Mouse (Mus musculus) forebrain, embryonic 10.5 days (tissue): ENCODE measurements at regions not wholly inside any gene's neighbourhood (a gene's known extent, or its start where the extent isn't known, plus 50 kb on each side); places are given as distances from the start of the nearest gene placed in this dataset.

Experiments used
- DNase-seq: peaks from one replicate; pipeline ENCODE4 v3.0.0-alpha.2; 2017; ENCODE audit warnings: low spot score; ENCODE audit errors: extremely low spot score
- H3K27ac ChIP-seq: fragments of 300-500 bp; sonication (generic); 2 replicates; pipeline ENCODE4 v1.5.1; 2016; ENCODE audit warnings: mild to moderate bottlenecking
- H3K27me3 ChIP-seq: fragments of 300-500 bp; sonication (generic); 2 replicates; pipeline ENCODE4 v1.6.1; 2016; ENCODE audit warnings: mild to moderate bottlenecking; ENCODE audit not compliant: poor library complexity, severe bottlenecking
- H3K36me3 ChIP-seq: fragments of 300-500 bp; sonication (generic); replicated peaks from 2 replicates; pipeline ENCODE4 v1.6.1; 2016; ENCODE audit warnings: mild to moderate bottlenecking, moderate library complexity
- H3K4me1 ChIP-seq: fragments of 300-500 bp; sonication (generic); 2 replicates; pipeline ENCODE4 v1.6.1; 2016
- H3K4me3 ChIP-seq: fragments of 300-500 bp; sonication (generic); 2 replicates; pipeline ENCODE4 v1.5.1; 2016; ENCODE audit warnings: mild to moderate bottlenecking, moderate library complexity
- H3K9me3 ChIP-seq: fragments of 300-500 bp; sonication (generic); 2 replicates; pipeline ENCODE4 v1.6.1; 2016; ENCODE audit warnings: mild to moderate bottlenecking, moderate library complexity
- WGBS: fragments of 180-500 bp; shearing (Covaris S2); methylation state at CpG from one replicate; pipeline ENCODE4 v1.1.7; 2016; 5-methylcytosine and 5-hydroxymethylcytosine counted together

- Histone ChIP-seq H3K36me3 (no peaks in the 10 kb centered on the region), H3K4me3 (no peak overlapping the region), H3K9me3 (no peaks in the 10 kb centered on the region), H3K27me3 (no peaks in the 10 kb centered on the region; the same call in 1 of the 2 replicates), H3K4me1 (no peaks in the 10 kb centered on the region), H3K27ac (no peak overlapping the region)
- no peak for DNase-seq
- WGBS, result 53% methylated on average over 13 of the region's 13 CpGs
Observed at GRCm38 (mm10) chr5:35176112-35176848, 70.7 kb upstream of the Lrpap1 start.

- no peak for DNase-seq
- Histone ChIP-seq H3K36me3 (no peaks in the 10 kb centered on the region), H3K27me3 (no peaks in the 10 kb centered on the region; the same call in 1 of the 2 replicates), H3K9me3 (no peaks in the 10 kb centered on the region), H3K27ac (no peak overlapping the region), H3K4me3 (no peak overlapping the region), H3K4me1 (no peaks in the 10 kb centered on the region)
- 92% methylated on average over 4 of the region's 4 CpGs for WGBS
Observed at GRCm38 (mm10) chr5:35174318-35174717, 68.8 kb upstream of the Lrpap1 start.

- Histone ChIP-seq H3K27me3 (no peaks in the 10 kb centered on the region), H3K36me3 (no peaks in the 10 kb centered on the region), H3K27ac (no peak overlapping the region), H3K4me3 (no peak overlapping the region), H3K9me3 (no peaks in the 10 kb centered on the region; the same call in 1 of the 2 replicates), H3K4me1 (no peaks in the 10 kb centered on the region)
- 87% methylated on average over 3 of the region's 3 CpGs for WGBS
- no peak for DNase-seq
Observed at GRCm38 (mm10) chr5:35171336-35171735, 65.8 kb upstream of the Lrpap1 start.

- DNase-seq, result no peak
- H3K27me3 ChIP-seq, result no peaks in the 10 kb centered on the region
- WGBS, result 89% methylated on average over 11 of the region's 11 CpGs
- no peaks in the 10 kb centered on the region; the same call in 1 of the 2 replicates for H3K9me3 ChIP-seq
- H3K4me1 ChIP-seq, result no peaks in the 10 kb centered on the region
- H3K36me3 ChIP-seq, result no peaks in the 10 kb centered on the region
- H3K4me3 ChIP-seq, result no peak overlapping the region
- H3K27ac ChIP-seq, result no peak overlapping the region
Observed at GRCm38 (mm10) chr5:35170369-35171130, 65.0 kb upstream of the Lrpap1 start.

- H3K4me1 ChIP-seq, result no peaks in the 10 kb centered on the region
- no peaks in the 10 kb centered on the region for H3K27me3 ChIP-seq
- no peak overlapping the region for H3K4me3 ChIP-seq
- 85% methylated on average over 7 of the region's 7 CpGs for WGBS
- H3K9me3 ChIP-seq, result no peaks in the 10 kb centered on the region; the same call in 1 of the 2 replicates
- DNase-seq, result no peak
- no peaks in the 10 kb centered on the region for H3K36me3 ChIP-seq
- no peak overlapping the region for H3K27ac ChIP-seq
Observed at GRCm38 (mm10) chr5:35169614-35170293, 64.2 kb upstream of the Lrpap1 start.

- Histone ChIP-seq H3K36me3 (no peaks in the 10 kb centered on the region), H3K27me3 (no peaks in the 10 kb centered on the region), H3K27ac (no peak overlapping the region), H3K4me3 (no peak overlapping the region), H3K9me3 (no peaks in the 10 kb centered on the region; the same call in 1 of the 2 replicates), H3K4me1 (no peaks in the 10 kb centered on the region)
- WGBS, result 82% methylated on average over 5 of the region's 5 CpGs
- DNase-seq, result no peak
Observed at GRCm38 (mm10) chr5:35168853-35169252, 63.3 kb upstream of the Lrpap1 start.

- WGBS, result 91% methylated on average over 6 of the region's 6 CpGs
- Histone ChIP-seq H3K36me3 (no peaks in the 10 kb centered on the region), H3K9me3 (no peaks in the 10 kb centered on the region; the same call in 1 of the 2 replicates), H3K4me3 (no peak overlapping the region), H3K27me3 (no peaks in the 10 kb centered on the region), H3K27ac (no peak overlapping the region), H3K4me1 (no peaks in the 10 kb centered on the region)
- DNase-seq, result no peak
Observed at GRCm38 (mm10) chr5:35168369-35168768, 62.8 kb upstream of the Lrpap1 start.

- no peaks in the 10 kb centered on the region for H3K36me3 ChIP-seq
- no peaks in the 10 kb centered on the region for H3K27me3 ChIP-seq
- H3K9me3 ChIP-seq, result no peaks in the 10 kb centered on the region; the same call in 1 of the 2 replicates
- H3K4me3 ChIP-seq, result no peak overlapping the region
- H3K4me1 ChIP-seq, result peaks cover 4% of the 10 kb centered on the region; the same call in 1 of the 2 replicates
- no peak for DNase-seq
- WGBS, result 89% methylated on average over 8 of the region's 8 CpGs
- no peak overlapping the region for H3K27ac ChIP-seq
Observed at GRCm38 (mm10) chr5:35165993-35166392, 60.4 kb upstream of the Lrpap1 start.

- Histone ChIP-seq H3K27ac (no peak overlapping the region), H3K4me3 (no peak overlapping the region), H3K9me3 (no peaks in the 10 kb centered on the region; the same call in 1 of the 2 replicates), H3K27me3 (no peaks in the 10 kb centered on the region), H3K36me3 (no peaks in the 10 kb centered on the region), H3K4me1 (peaks cover 5% of the 10 kb centered on the region; the same call in 1 of the 2 replicates)
- WGBS, result 77% methylated on average over 2 of the region's 2 CpGs
- no peak for DNase-seq
Observed at GRCm38 (mm10) chr5:35165459-35165858, 59.9 kb upstream of the Lrpap1 start.

GRCm38 (mm10) chr5:35162607-35163006 is 57.0 kb upstream of the Lrpap1 start:
- DNase-seq, result no peak
- H3K27ac ChIP-seq, result no peak overlapping the region
- no peaks in the 10 kb centered on the region; the same call in 1 of the 2 replicates for H3K9me3 ChIP-seq
- no peaks in the 10 kb centered on the region for H3K36me3 ChIP-seq
- H3K4me1 ChIP-seq, result peaks cover 26% of the 10 kb centered on the region
- WGBS, result 91% methylated on average over 4 of the region's 4 CpGs
- no peaks in the 10 kb centered on the region for H3K27me3 ChIP-seq
- no peak overlapping the region for H3K4me3 ChIP-seq

- no peak for DNase-seq
- no peak overlapping the region for H3K4me3 ChIP-seq
- no peaks in the 10 kb centered on the region for H3K36me3 ChIP-seq
- H3K27me3 ChIP-seq, result no peaks in the 10 kb centered on the region
- H3K4me1 ChIP-seq, result peaks cover 30% of the 10 kb centered on the region
- no peak overlapping the region for H3K27ac ChIP-seq
- no peaks in the 10 kb centered on the region for H3K9me3 ChIP-seq
- 88% methylated on average over 3 of the region's 3 CpGs for WGBS
Observed at GRCm38 (mm10) chr5:35162120-35162519, 56.6 kb upstream of the Lrpap1 start.

GRCm38 (mm10) chr5:35160929-35161815 is 55.6 kb upstream of the Lrpap1 start:
- DNase-seq, result no peak
- peak overlapping the region; percentile 64; the same call in 1 of the 2 replicates for H3K27ac ChIP-seq
- WGBS, result 80% methylated on average over 5 of the region's 5 CpGs

More at GRCm38 (mm10) chr5:35160929-35161815, 55.6 kb upstream of the Lrpap1 start:
- Histone ChIP-seq H3K4me1 (peaks cover 34% of the 10 kb centered on the region), H3K4me3 (no peak overlapping the region), H3K27me3 (no peaks in the 10 kb centered on the region), H3K9me3 (no peaks in the 10 kb centered on the region), H3K36me3 (no peaks in the 10 kb centered on the region)
